31 mouse cellular contexts compared by ENCODE assay signal in the genomic region with DNA sequence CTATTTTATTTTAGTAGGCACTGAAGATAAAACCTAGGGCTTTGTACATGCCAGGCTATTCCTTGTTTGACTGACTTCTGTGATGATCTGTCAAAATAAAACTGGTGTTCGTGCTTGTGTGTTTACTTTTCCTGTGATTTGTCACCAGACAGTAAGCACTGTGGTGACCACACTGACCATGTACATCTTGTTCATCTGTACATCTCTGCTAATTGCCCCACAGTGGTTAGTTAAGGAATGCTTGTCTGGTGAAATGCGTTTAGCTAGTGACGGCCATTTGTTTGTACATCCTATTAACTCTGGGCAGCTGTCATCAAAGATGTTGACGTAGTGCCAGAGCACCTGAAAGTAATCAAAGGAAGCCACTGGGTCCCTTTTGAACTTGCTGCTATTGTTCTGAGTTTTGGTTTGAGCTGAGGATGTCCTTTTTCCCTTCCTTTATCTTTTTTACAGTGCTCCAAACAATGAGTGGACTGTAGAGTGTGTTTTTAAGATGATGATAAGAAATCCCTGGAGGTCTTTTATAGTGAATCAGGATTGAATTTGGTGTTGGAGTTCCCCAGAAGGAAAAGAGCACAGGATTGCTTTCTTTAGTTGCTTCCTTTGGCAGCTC. TPM values are rescaled to one million over a fixed set of nuclear protein-coding genes. Genes with fewer than 3 reads are reported as not detected.
A peak's percentile ranks its signal among the peaks of the same experiment; 100 is the strongest.
DNase-seq lines count a peak whose midpoint lies in the region; ATAC-seq and TF ChIP-seq lines count a peak whose summit lies in the region.
"Had no signal": no experiment of that assay in that cellular context is flagged by ENCODE, and none has a peak within 500 bp of the region (broad histone marks: within the 10 kb centered on the region; RNA-seq: fewer than 3 reads in every experiment).

No protein-coding gene starts in this region.

- no peak overlapping the region for H3K9ac ChIP-seq in heart, embryonic 16.5 days (ENCODE audit: low read length)
- H3K9ac ChIP-seq in heart, embryonic 11.5 days (ENCODE audit: low read depth, low read length), result no peak overlapping the region
- no peak overlapping the region for H3K9ac ChIP-seq in lung, postnatal 0 days (replicated peaks; ENCODE audit: low read depth)
- H3K9ac ChIP-seq: heart, embryonic 15.5 days; hindbrain, embryonic 14.5 days; limb, embryonic 15.5 days; liver, embryonic 13.5 days; lung, embryonic 14.5 days had no signal

- H3K27ac ChIP-seq in heart, embryonic 10.5 days, result no peak overlapping the region
- H3K27ac ChIP-seq in heart, embryonic 16.5 days (ENCODE audit: low read length), result no peak overlapping the region
- H3K27ac ChIP-seq in heart, embryonic 11.5 days (ENCODE audit: low read depth, low read length), result no peak overlapping the region
- H3K27ac ChIP-seq in lung, postnatal 0 days (ENCODE audit: low read length), result no peak overlapping the region
- H3K27ac ChIP-seq: gastrocnemius, adult 2 months; heart, embryonic 15.5 days; hindbrain, embryonic 14.5 days; limb, embryonic 10.5 days; limb, embryonic 15.5 days; liver, embryonic 13.5 days had no signal

- H3K4me2 ChIP-seq in heart, embryonic 16.5 days (ENCODE audit: low read depth, low read length), result no peak overlapping the region
- no peak overlapping the region for H3K4me2 ChIP-seq in heart, embryonic 11.5 days
- H3K4me2 ChIP-seq in lung, postnatal 0 days (replicated peaks; ENCODE audit: low read depth, low read length), result no peak overlapping the region
- H3K4me2 ChIP-seq: heart, embryonic 15.5 days; hindbrain, embryonic 14.5 days; limb, embryonic 15.5 days; liver, embryonic 13.5 days; lung, embryonic 14.5 days had no signal

- no peak for TF ChIP-seq CTCF in lung, postnatal 0 days (IDR thresholded peaks at IDR 0.05)

- H3K4me3 ChIP-seq in heart, embryonic 10.5 days, result no peak overlapping the region
- H3K4me3 ChIP-seq in heart, embryonic 16.5 days (ENCODE audit: low read length), result no peak overlapping the region
- no peak overlapping the region for H3K4me3 ChIP-seq in heart, embryonic 11.5 days (ENCODE audit: low read depth, low read length)
- no peak overlapping the region for H3K4me3 ChIP-seq in lung, postnatal 0 days (ENCODE audit: low read depth, low read length)
- H3K4me3 ChIP-seq: erythroblast, embryonic 14.5 days; gastrocnemius, adult 2 months; heart, embryonic 15.5 days; limb, embryonic 10.5 days; limb, embryonic 15.5 days; liver, embryonic 13.5 days; megakaryocyte, embryonic 14.5 days had no signal

- 33% methylated on average over 4 of the region's 4 CpGs for WGBS in heart, embryonic 10.5 days
- WGBS in heart, embryonic 16.5 days, result 35% methylated on average over 4 of the region's 4 CpGs
- WGBS in heart, embryonic 11.5 days (ENCODE audit: insufficient replicate concordance), result 38% methylated on average over 4 of the region's 4 CpGs
- WGBS in lung, postnatal 0 days, result 12% methylated on average over 4 of the region's 4 CpGs

- no peaks in the 10 kb centered on the region for H3K9me3 ChIP-seq in heart, embryonic 10.5 days
- H3K9me3 ChIP-seq in heart, embryonic 16.5 days (replicated peaks; ENCODE audit: control insufficient read depth, low read length), result no peaks in the 10 kb centered on the region
- H3K9me3 ChIP-seq in heart, embryonic 11.5 days (replicated peaks; ENCODE audit: control insufficient read depth, low read length), result no peaks in the 10 kb centered on the region
- H3K9me3 ChIP-seq in lung, postnatal 0 days (ENCODE audit: low read length), result no peaks in the 10 kb centered on the region
- H3K9me3 ChIP-seq: G1E; heart, embryonic 15.5 days; limb, embryonic 10.5 days; limb, embryonic 15.5 days; liver, embryonic 13.5 days had no signal

- H3K4me1 ChIP-seq in heart, embryonic 10.5 days, result peaks cover 15% of the 10 kb centered on the region; the same call in 1 of the 2 replicates
- no peaks in the 10 kb centered on the region; the same call in 1 of the 2 replicates for H3K4me1 ChIP-seq in heart, embryonic 16.5 days (ENCODE audit: control insufficient read depth, insufficient read depth, low read length)
- H3K4me1 ChIP-seq in heart, embryonic 11.5 days (ENCODE audit: control insufficient read depth, insufficient read depth, low read length), result 0 out of 2 replicates have a peak, but pooled peaks cover 6% of the 10 kb centered on the region
- H3K4me1 ChIP-seq in lung, postnatal 0 days (ENCODE audit: insufficient read depth, low read depth, low read length), result no peaks in the 10 kb centered on the region
- H3K4me1 ChIP-seq: limb, embryonic 15.5 days had no signal

- peak; percentile 20; the same call in 1 of the 2 replicates for TF ChIP-seq EP300 in lung, postnatal 0 days (IDR thresholded peaks at IDR 0.05)

- DNase-seq in heart, adult 11 months, result peak; percentile 92
- no peak for DNase-seq in heart, embryonic 10.5 days (ENCODE audit: low spot score)
- no peak for DNase-seq in lung, postnatal 0 days (ENCODE audit: low spot score)
- DNase-seq in lung, postnatal 36 days, result no peak
- DNase-seq in Muller cell, postnatal 12 days (ENCODE audit: inconsistent ontology term), result peak; percentile 35
- DNase-seq: adrenal gland, postnatal 25 days; cerebellum, adult 2 months; cerebellum, postnatal 14 days; gastrocnemius, adult 2 months; gastrocnemius, postnatal 36 days; kidney, adult 9 months; kidney, postnatal 14 days; layer of hippocampus, adult 9-11 months; liver, embryonic 13.5 days; lung, embryonic 14.5 days; midbrain, embryonic 14.5 days; right cerebral cortex, postnatal 25 days; spleen, adult 18-20 months; thymus, postnatal 25 days had no signal

- no peaks in the 10 kb centered on the region for H3K27me3 ChIP-seq in heart, embryonic 10.5 days (ENCODE audit: insufficient read depth, poor library complexity, severe bottlenecking)
- no peaks in the 10 kb centered on the region for H3K27me3 ChIP-seq in heart, embryonic 16.5 days (ENCODE audit: control insufficient read depth, insufficient read depth, low read length)
- no peaks in the 10 kb centered on the region for H3K27me3 ChIP-seq in heart, embryonic 11.5 days (ENCODE audit: control insufficient read depth, insufficient read depth, low read length)
- no peaks in the 10 kb centered on the region for H3K27me3 ChIP-seq in lung, postnatal 0 days (replicated peaks; ENCODE audit: insufficient read depth, low read length)
- H3K27me3 ChIP-seq: heart, embryonic 15.5 days; limb, embryonic 15.5 days; liver, embryonic 13.5 days; megakaryocyte, embryonic 14.5 days had no signal

- ATAC-seq in heart, embryonic 16.5 days (replicated peaks; ENCODE audit: extremely low read depth, insufficient read depth, low FRiP score), result peak; percentile 32; the same call in 1 of the 2 replicates
- ATAC-seq in heart, embryonic 11.5 days (replicated peaks; ENCODE audit: insufficient number of reproducible peaks, low FRiP score, low TSS enrichment), result no peak
- ATAC-seq in lung, postnatal 0 days, result no peak
- no peak for ATAC-seq in cerebellum, adult (ENCODE audit: insufficient number of reproducible peaks, low FRiP score, low TSS enrichment)
- ATAC-seq: forebrain, embryonic 16.5 days; intestine, postnatal 0 days had no signal

- no peaks in the 10 kb centered on the region for H3K36me3 ChIP-seq in heart, embryonic 10.5 days
- no peaks in the 10 kb centered on the region for H3K36me3 ChIP-seq in heart, embryonic 16.5 days (ENCODE audit: control insufficient read depth, insufficient read depth)
- no peaks in the 10 kb centered on the region for H3K36me3 ChIP-seq in heart, embryonic 11.5 days (ENCODE audit: control insufficient read depth, insufficient read depth, low read length)
- H3K36me3 ChIP-seq in lung, postnatal 0 days (ENCODE audit: insufficient read depth, low read length), result no peaks in the 10 kb centered on the region
- H3K36me3 ChIP-seq: heart, embryonic 15.5 days; limb, embryonic 15.5 days had no signal

RNA-seq across cellular contexts. Expression of a gene that starts 16.5 kb away (rescaled TPM):
- 14.2 and 15.1 TPM in 2 replicates for polyA plus RNA-seq in heart, embryonic 10.5 days (2016; fragmentation: Nextera tagmentation; extraction: Ambion mirVana)
- polyA plus RNA-seq in heart, embryonic 16.5 days (2015; fragmentation: Nextera tagmentation; extraction: Ambion mirVana), result 19.2 and 20.9 TPM in 2 replicates
- polyA plus RNA-seq in heart, embryonic 11.5 days (2014; fragmentation: Nextera tagmentation; extraction: Ambion mirVana), result 17.5 and 18.2 TPM in 2 replicates
- 30.0 and 34.9 TPM in 2 replicates for polyA plus RNA-seq in lung, postnatal 0 days (2015; fragmentation: Nextera tagmentation; extraction: Ambion mirVana)

RNA-seq across cellular contexts. Expression of a gene that starts 16.7 kb away (rescaled TPM):
- polyA plus RNA-seq in heart, embryonic 10.5 days (2016; fragmentation: Nextera tagmentation; extraction: Ambion mirVana), result 13.8 and 17.3 TPM in 2 replicates
- 8.4 and 9.0 TPM in 2 replicates for polyA plus RNA-seq in heart, embryonic 16.5 days (2015; fragmentation: Nextera tagmentation; extraction: Ambion mirVana)
- 11.3 and 11.7 TPM in 2 replicates for polyA plus RNA-seq in heart, embryonic 11.5 days (2014; fragmentation: Nextera tagmentation; extraction: Ambion mirVana)
- polyA plus RNA-seq in lung, postnatal 0 days (2015; fragmentation: Nextera tagmentation; extraction: Ambion mirVana), result 1.1 and 1.5 TPM in 2 replicates

Comparison
In these comparisons a context has a peak if more than half of its experiments do, and no peak if none do; other contexts are left out.
1. DNase-seq: peak in heart, adult 11 months (single experiment) and Muller cell, postnatal 12 days (single experiment); none in heart, embryonic 10.5 days (single experiment), lung, postnatal 0 days (single experiment) and lung, postnatal 36 days (single experiment).